Mouse (Mus musculus): ENCODE measurements around the gene Ppp1r8. TPM values are rescaled to one million over a fixed set of nuclear protein-coding genes. Genes with fewer than 3 reads are reported as not detected.

The Ppp1r8 gene
- polyA plus RNA-seq, 1 experiment from 2014 or later = 21.0 TPM

GRCm38 (mm10) chr4:132842281-132842906 is 575 bp downstream of the Ppp1r8 start:
- no peak for TF ChIP-seq CTCF (IDR thresholded peaks at IDR 0.05)
- no peak for TF ChIP-seq EP300 (IDR thresholded peaks at IDR 0.05)
- Histone ChIP-seq H3K4me2 (replicated peaks; ENCODE audit: low read depth, low read length) (peak overlapping the region; percentile 91), H3K4me3 (ENCODE audit: low read depth, low read length) (peak overlapping the region; percentile 65), H3K9ac (replicated peaks; ENCODE audit: low read depth) (peak overlapping the region; percentile 78), H3K27me3 (replicated peaks; ENCODE audit: insufficient read depth, low read length) (no peaks in the 10 kb centered on the region), H3K9me3 (ENCODE audit: low read length) (no peaks in the 10 kb centered on the region), H3K4me1 (ENCODE audit: insufficient read depth, low read depth, low read length) (peaks cover 7% of the 10 kb centered on the region; the same call in 1 of the 2 replicates), H3K27ac (ENCODE audit: low read length) (peak overlapping the region; percentile 54), H3K36me3 (ENCODE audit: insufficient read depth, low read length) (no peaks in the 10 kb centered on the region; the same call in 1 of the 2 replicates)
- whole genome bisulfite sequencing = 2% methylated on average over 30 of the region's 30 CpGs
- peak; percentile 8; the same call in 1 of the 2 replicates for ATAC-seq
- peak; percentile 16 for DNase-seq (ENCODE audit: low spot score)

- no peak overlapping the region for H3K4me3 ChIP-seq (ENCODE audit: low read depth, low read length)
- H3K9ac ChIP-seq (replicated peaks; ENCODE audit: low read depth) = no peak overlapping the region
- no peak for TF ChIP-seq CTCF (IDR thresholded peaks at IDR 0.05)
- no peaks in the 10 kb centered on the region for H3K9me3 ChIP-seq (ENCODE audit: low read length)
- no peak for DNase-seq (ENCODE audit: low spot score)
- no peaks in the 10 kb centered on the region for H3K27me3 ChIP-seq (replicated peaks; ENCODE audit: insufficient read depth, low read length)
- H3K27ac ChIP-seq (ENCODE audit: low read length) = no peak overlapping the region
- H3K4me2 ChIP-seq (replicated peaks; ENCODE audit: low read depth, low read length) = no peak overlapping the region
- no peaks in the 10 kb centered on the region; the same call in 1 of the 2 replicates for H3K36me3 ChIP-seq (ENCODE audit: insufficient read depth, low read length)
- ATAC-seq = no peak
- 70% methylated on average over 3 of the region's 3 CpGs for WGBS
- H3K4me1 ChIP-seq (ENCODE audit: insufficient read depth, low read depth, low read length) = peaks cover 7% of the 10 kb centered on the region; the same call in 1 of the 2 replicates
These were observed 1.5 kb downstream of the Ppp1r8 start for GRCm38 (mm10) chr4:132841493-132841892.

GRCm38 (mm10) chr4:132823614-132824366 is 19.2 kb downstream of the Ppp1r8 start:
- no peak overlapping the region for H3K4me3 ChIP-seq (ENCODE audit: low read depth, low read length)
- H3K36me3 ChIP-seq (ENCODE audit: insufficient read depth, low read length) = peaks cover 15% of the 10 kb centered on the region; the same call in 1 of the 2 replicates
- no peak overlapping the region for H3K4me2 ChIP-seq (replicated peaks; ENCODE audit: low read depth, low read length)
- WGBS = 53% methylated on average over 8 of the region's 8 CpGs
- no peaks in the 10 kb centered on the region for H3K4me1 ChIP-seq (ENCODE audit: insufficient read depth, low read depth, low read length)
- DNase-seq (ENCODE audit: low spot score) = peak; percentile 70
- TF ChIP-seq EP300 (IDR thresholded peaks at IDR 0.05) (no peak), CTCF (IDR thresholded peaks at IDR 0.05) (peak; percentile 92)
- ATAC-seq = peak; percentile 70
- no peaks in the 10 kb centered on the region for H3K9me3 ChIP-seq (ENCODE audit: low read length)
- no peak overlapping the region for H3K27ac ChIP-seq (ENCODE audit: low read length)
- no peak overlapping the region for H3K9ac ChIP-seq (replicated peaks; ENCODE audit: low read depth)
- no peaks in the 10 kb centered on the region for H3K27me3 ChIP-seq (replicated peaks; ENCODE audit: insufficient read depth, low read length)

GRCm38 (mm10) chr4:132818442-132818841 is 24.5 kb downstream of the Ppp1r8 start:
- no peak overlapping the region for H3K9ac ChIP-seq (replicated peaks; ENCODE audit: low read depth)
- no peak overlapping the region for H3K4me2 ChIP-seq (replicated peaks; ENCODE audit: low read depth, low read length)
- no peaks in the 10 kb centered on the region for H3K4me1 ChIP-seq (ENCODE audit: insufficient read depth, low read depth, low read length)
- H3K4me3 ChIP-seq (ENCODE audit: low read depth, low read length) = no peak overlapping the region
- ATAC-seq (no peak), DNase-seq (ENCODE audit: low spot score) (no peak)
- H3K27ac ChIP-seq (ENCODE audit: low read length) = no peak overlapping the region
- no peaks in the 10 kb centered on the region for H3K9me3 ChIP-seq (ENCODE audit: low read length)
- WGBS = 53% methylated on average over 2 of the region's 2 CpGs
- no peaks in the 10 kb centered on the region for H3K36me3 ChIP-seq (ENCODE audit: insufficient read depth, low read length)
- no peak for TF ChIP-seq CTCF (IDR thresholded peaks at IDR 0.05)
- TF ChIP-seq EP300 (IDR thresholded peaks at IDR 0.05) = no peak
- no peaks in the 10 kb centered on the region for H3K27me3 ChIP-seq (replicated peaks; ENCODE audit: insufficient read depth, low read length)

GRCm38 (mm10) chr4:132816855-132817254 is 26.1 kb downstream of the Ppp1r8 start:
- no peak overlapping the region for H3K9ac ChIP-seq (replicated peaks; ENCODE audit: low read depth)
- no peak for DNase-seq (ENCODE audit: low spot score)
- TF ChIP-seq CTCF (IDR thresholded peaks at IDR 0.05) (no peak), EP300 (IDR thresholded peaks at IDR 0.05) (no peak)
- no peaks in the 10 kb centered on the region for H3K27me3 ChIP-seq (replicated peaks; ENCODE audit: insufficient read depth, low read length)
- H3K4me1 ChIP-seq (ENCODE audit: insufficient read depth, low read depth, low read length) = no peaks in the 10 kb centered on the region
- H3K27ac ChIP-seq (ENCODE audit: low read length) = no peak overlapping the region
- H3K9me3 ChIP-seq (ENCODE audit: low read length) = no peaks in the 10 kb centered on the region
- no peak overlapping the region for H3K4me2 ChIP-seq (replicated peaks; ENCODE audit: low read depth, low read length)
- ATAC-seq = no peak
- no peaks in the 10 kb centered on the region for H3K36me3 ChIP-seq (ENCODE audit: insufficient read depth, low read length)
- 46% methylated on average over 2 of the region's 2 CpGs for WGBS
- no peak overlapping the region for H3K4me3 ChIP-seq (ENCODE audit: low read depth, low read length)

GRCm38 (mm10) chr4:132816404-132816803 is 26.6 kb downstream of the Ppp1r8 start:
- DNase-seq (ENCODE audit: low spot score) (peak; percentile 15), ATAC-seq (no peak)
- no peaks in the 10 kb centered on the region for H3K36me3 ChIP-seq (ENCODE audit: insufficient read depth, low read length)
- H3K4me3 ChIP-seq (ENCODE audit: low read depth, low read length) = no peak overlapping the region
- TF ChIP-seq CTCF (IDR thresholded peaks at IDR 0.05) (no peak), EP300 (IDR thresholded peaks at IDR 0.05) (no peak)
- no peaks in the 10 kb centered on the region for H3K4me1 ChIP-seq (ENCODE audit: insufficient read depth, low read depth, low read length)
- H3K27ac ChIP-seq (ENCODE audit: low read length) = no peak overlapping the region
- WGBS = 69% methylated on average over 7 of the region's 7 CpGs
- H3K9ac ChIP-seq (replicated peaks; ENCODE audit: low read depth) = no peak overlapping the region
- no peaks in the 10 kb centered on the region for H3K27me3 ChIP-seq (replicated peaks; ENCODE audit: insufficient read depth, low read length)
- no peaks in the 10 kb centered on the region for H3K9me3 ChIP-seq (ENCODE audit: low read length)
- H3K4me2 ChIP-seq (replicated peaks; ENCODE audit: low read depth, low read length) = no peak overlapping the region

Measured in lung, postnatal 0 days (tissue).